Mouse (Mus musculus) liver, embryonic 14.5 days (tissue): ENCODE measurements at regions not wholly inside any gene's neighbourhood (a gene's known extent, or its start where the extent isn't known, plus 50 kb on each side); places are given as distances from the start of the nearest gene placed in this dataset.

Source experiments
- CTCF ChIP-seq: IDR thresholded peaks from 2 replicates; pipeline ENCODE4 v1.5.1; 2016; ENCODE audit warnings: antibody characterized with exemption, low read depth, control low read depth
- EP300 ChIP-seq: IDR thresholded peaks from 2 replicates; pipeline ENCODE4 v1.6.1; 2016; ENCODE audit warnings: antibody characterized with exemption, low read depth

GRCm38 (mm10) chr15:37165887-37166507, 158.4 kb upstream of the Zfp706 start:
- TF ChIP-seq EP300 (no peak), CTCF (no peak)
